Mouse (Mus musculus) MEL (cell line): ENCODE results near the gene Gm49353.

Experiments
- BHLHE40 ChIP-seq: IDR thresholded peaks from 2 replicates; pipeline ENCODE4 v1.6.1; 2012; ENCODE audit warnings: low read depth, mild to moderate bottlenecking, inconsistent platforms, low read length, improper control_type of control experiment, borderline replicate concordance
- SIN3A ChIP-seq: IDR thresholded peaks from 2 replicates; pipeline ENCODE4 v1.6.1; 2012; ENCODE audit warnings: low read length, improper control_type of control experiment, inconsistent platforms

DNA sequence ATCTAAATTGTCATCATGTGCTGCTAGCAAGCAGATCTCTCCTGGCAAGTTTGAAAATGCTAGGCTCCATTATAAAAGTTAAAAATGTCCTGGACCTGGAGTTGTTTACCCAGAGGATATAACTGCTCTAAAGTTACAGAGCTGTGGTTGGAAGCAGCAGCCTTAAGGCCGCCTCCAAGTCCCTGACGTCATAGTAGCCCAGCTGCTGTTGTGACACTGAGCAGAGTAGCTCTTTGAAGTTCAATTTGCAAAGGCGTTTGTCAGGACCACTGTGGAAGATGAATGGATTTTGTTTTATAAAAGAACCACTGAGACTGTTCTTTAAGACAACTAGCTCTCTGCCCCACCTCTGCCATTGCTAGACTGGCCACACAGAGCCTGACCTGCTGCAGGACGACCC, 12.7 kb downstream of the Gm49353 start, which contains the start of gene 9330159F19Rik:
- TF ChIP-seq SIN3A (no peak), BHLHE40 (no peak)
